Mouse (Mus musculus): ENCODE data around the gene Opa3. TPM values are rescaled to one million over a fixed set of nuclear protein-coding genes. Genes with fewer than 3 reads are reported as not detected.

The Opa3 gene
- polyA plus RNA-seq, 1 experiment from 2014 or later, result 32.5 TPM

GRCm38 (mm10) chr7:19301461-19302263 lies 73.5 kb downstream of the Opa3 start:
- peak overlapping the region; percentile 46 for H3K4me2 ChIP-seq (replicated peaks)
- peaks cover 55% of the 10 kb centered on the region for H3K27me3 ChIP-seq
- H3K36me3 ChIP-seq, result no peaks in the 10 kb centered on the region
- 0 out of 2 replicates have a peak overlapping the region, but pooled peaks have one; percentile 15 for H3K9ac ChIP-seq
- no peak for ATAC-seq (ENCODE audit: insufficient number of reproducible peaks, low FRiP score, low TSS enrichment, low read depth)
- H3K27ac ChIP-seq (replicated peaks), result no peak overlapping the region
- peaks cover 30% of the 10 kb centered on the region for H3K4me1 ChIP-seq
- H3K9me3 ChIP-seq (replicated peaks), result no peaks in the 10 kb centered on the region
- peak overlapping the region; percentile 53 for H3K4me3 ChIP-seq (replicated peaks)
- 11% methylated on average over 16 of the region's 16 CpGs for WGBS

GRCm38 (mm10) chr7:19302264-19303045 lies 74.3 kb downstream of the Opa3 start:
- ATAC-seq (ENCODE audit: insufficient number of reproducible peaks, low FRiP score, low TSS enrichment, low read depth), result no peak
- peaks cover 63% of the 10 kb centered on the region for H3K27me3 ChIP-seq
- 45% methylated on average over 13 of the region's 13 CpGs for WGBS
- no peak overlapping the region for H3K4me2 ChIP-seq (replicated peaks)
- H3K4me1 ChIP-seq, result peaks cover 31% of the 10 kb centered on the region
- peak overlapping the region; percentile 53; the same call in 1 of the 2 replicates for H3K4me3 ChIP-seq (replicated peaks)
- H3K36me3 ChIP-seq, result no peaks in the 10 kb centered on the region
- no peak overlapping the region for H3K27ac ChIP-seq (replicated peaks)
- H3K9ac ChIP-seq, result no peak overlapping the region
- H3K9me3 ChIP-seq (replicated peaks), result no peaks in the 10 kb centered on the region

GRCm38 (mm10) chr7:19303046-19303305 lies 74.8 kb downstream of the Opa3 start:
- Histone ChIP-seq H3K4me1 (peaks cover 36% of the 10 kb centered on the region), H3K9me3 (replicated peaks) (no peaks in the 10 kb centered on the region), H3K9ac (no peak overlapping the region), H3K4me3 (replicated peaks) (no peak overlapping the region), H3K27me3 (peaks cover 63% of the 10 kb centered on the region), H3K4me2 (replicated peaks) (no peak overlapping the region), H3K27ac (replicated peaks) (no peak overlapping the region), H3K36me3 (no peaks in the 10 kb centered on the region)
- ATAC-seq (ENCODE audit: insufficient number of reproducible peaks, low FRiP score, low TSS enrichment, low read depth), result no peak
- 76% methylated on average over 12 of the region's 12 CpGs for WGBS

- ATAC-seq (ENCODE audit: insufficient number of reproducible peaks, low FRiP score, low TSS enrichment, low read depth), result no peak
- no peaks in the 10 kb centered on the region for H3K36me3 ChIP-seq
Observed at GRCm38 (mm10) chr7:19303770-19304169, 75.6 kb downstream of the Opa3 start.

GRCm38 (mm10) chr7:19304501-19305412 lies 76.6 kb downstream of the Opa3 start:
- WGBS, result 3% methylated on average over 48 of the region's 48 CpGs
- no peak for ATAC-seq (ENCODE audit: insufficient number of reproducible peaks, low FRiP score, low TSS enrichment, low read depth)
- no peak overlapping the region for H3K27ac ChIP-seq (replicated peaks)
- H3K9ac ChIP-seq, result no peak overlapping the region; the same call in 1 of the 2 replicates
- H3K36me3 ChIP-seq, result no peaks in the 10 kb centered on the region
- peak overlapping the region; percentile 32 for H3K4me3 ChIP-seq (replicated peaks)
- peaks cover 63% of the 10 kb centered on the region for H3K27me3 ChIP-seq
- no peaks in the 10 kb centered on the region for H3K9me3 ChIP-seq (replicated peaks)
- H3K4me1 ChIP-seq, result peaks cover 45% of the 10 kb centered on the region
- peak overlapping the region; percentile 52 for H3K4me2 ChIP-seq (replicated peaks)

More at GRCm38 (mm10) chr7:19303770-19304169, 75.6 kb downstream of the Opa3 start:
- no peaks in the 10 kb centered on the region for H3K9me3 ChIP-seq (replicated peaks)
- H3K9ac ChIP-seq, result 0 out of 2 replicates have a peak overlapping the region, but pooled peaks have one; percentile 4
- H3K4me1 ChIP-seq, result peaks cover 38% of the 10 kb centered on the region
- under 1% methylated on average over 16 of the region's 16 CpGs for WGBS
- no peak overlapping the region for H3K27ac ChIP-seq (replicated peaks)
- peak overlapping the region; percentile 32 for H3K4me3 ChIP-seq (replicated peaks)
- peaks cover 63% of the 10 kb centered on the region for H3K27me3 ChIP-seq
- H3K4me2 ChIP-seq (replicated peaks), result peak overlapping the region; percentile 40

GRCm38 (mm10) chr7:19305413-19305735 lies 77.2 kb downstream of the Opa3 start:
- H3K9me3 ChIP-seq (replicated peaks), result no peaks in the 10 kb centered on the region
- peaks cover 47% of the 10 kb centered on the region for H3K4me1 ChIP-seq
- ATAC-seq (ENCODE audit: insufficient number of reproducible peaks, low FRiP score, low TSS enrichment, low read depth), result no peak
- H3K9ac ChIP-seq, result no peak overlapping the region
- peak overlapping the region; percentile 32; the same call in 1 of the 2 replicates for H3K4me3 ChIP-seq (replicated peaks)
- H3K27me3 ChIP-seq, result peaks cover 63% of the 10 kb centered on the region
- WGBS, result 10% methylated on average over 6 of the region's 6 CpGs
- H3K27ac ChIP-seq (replicated peaks), result no peak overlapping the region
- H3K4me2 ChIP-seq (replicated peaks), result 0 out of 2 replicates have a peak overlapping the region, but pooled peaks have one; percentile 52
- H3K36me3 ChIP-seq, result no peaks in the 10 kb centered on the region

MicroRNA genes within 50 kb of the gene (microRNA counts, 519-probe panel; counts per million panel counts)
- 1,575 counts per million, percentile 15 among the panel's probes with 10 or more counts for microRNA mmu-miR-330

Small RNAs within 50 kb of the gene (microRNA-seq; reads per million reads assigned to microRNA genes)
- 206 reads per million, percentile 63 among the genes with 10 or more reads in this experiment for gene Mir330 (ENCODE audit: borderline number of aligned reads)

Other genes starting within 250 kb of the Opa3 start
- gene Nanos2, start 240.9 kb upstream of the Opa3 start, polyA plus RNA-seq (2015; fragmentation: Nextera tagmentation; extraction: Ambion mirVana), result not detected in 2 replicates
- gene Mypop, start 237.1 kb upstream of the Opa3 start, polyA plus RNA-seq (2015; fragmentation: Nextera tagmentation; extraction: Ambion mirVana), result 5.9 and 6.3 TPM in 2 replicates
- 31.1 and 32.2 TPM in 2 replicates for gene Irf2bp1, start 224.3 kb upstream of the Opa3 start, polyA plus RNA-seq (2015; fragmentation: Nextera tagmentation; extraction: Ambion mirVana)
- 0.58 and 1.3 TPM in 2 replicates for gene Foxa3, start 204.8 kb upstream of the Opa3 start, polyA plus RNA-seq (2015; fragmentation: Nextera tagmentation; extraction: Ambion mirVana)
- gene Sympk, start 204.0 kb upstream of the Opa3 start, polyA plus RNA-seq (2015; fragmentation: Nextera tagmentation; extraction: Ambion mirVana), result 35.3 and 36.8 TPM in 2 replicates
- not detected in 2 replicates for gene Rsph6a, start 173.6 kb upstream of the Opa3 start, polyA plus RNA-seq (2015; fragmentation: Nextera tagmentation; extraction: Ambion mirVana)
- gene Dmwd, start 152.1 kb upstream of the Opa3 start, polyA plus RNA-seq (2015; fragmentation: Nextera tagmentation; extraction: Ambion mirVana), result 18.7 and 20.1 TPM in 2 replicates
- 42.4 and 60.4 TPM in 2 replicates for gene Dmpk, start 144.5 kb upstream of the Opa3 start, polyA plus RNA-seq (2015; fragmentation: Nextera tagmentation; extraction: Ambion mirVana)
- 12.7 and 14.7 TPM in 2 replicates for gene Six5, start 133.7 kb upstream of the Opa3 start, polyA plus RNA-seq (2015; fragmentation: Nextera tagmentation; extraction: Ambion mirVana)
- 1.9 and 2.3 TPM in 2 replicates for gene Gm4969, start 110.0 kb upstream of the Opa3 start, polyA plus RNA-seq (2015; fragmentation: Nextera tagmentation; extraction: Ambion mirVana)
- gene Fbxo46, start 108.5 kb upstream of the Opa3 start, polyA plus RNA-seq (2015; fragmentation: Nextera tagmentation; extraction: Ambion mirVana), result 14.7 and 16.3 TPM in 2 replicates
- gene Qpctl, start 79.0 kb upstream of the Opa3 start, polyA plus RNA-seq (2015; fragmentation: Nextera tagmentation; extraction: Ambion mirVana), result 13.9 and 15.1 TPM in 2 replicates
- 139 and 140 TPM in 2 replicates for gene Snrpd2, start 78.6 kb upstream of the Opa3 start, polyA plus RNA-seq (2015; fragmentation: Nextera tagmentation; extraction: Ambion mirVana)
- 0.68 and 1.1 TPM in 2 replicates for gene Gipr, start 62.2 kb upstream of the Opa3 start, polyA plus RNA-seq (2015; fragmentation: Nextera tagmentation; extraction: Ambion mirVana)
- gene Eml2, start 51.9 kb upstream of the Opa3 start, polyA plus RNA-seq (2015; fragmentation: Nextera tagmentation; extraction: Ambion mirVana), result 10.4 and 12.8 TPM in 2 replicates
- 1.7 and 1.9 TPM in 2 replicates for gene Gpr4, start 15.8 kb upstream of the Opa3 start, polyA plus RNA-seq (2015; fragmentation: Nextera tagmentation; extraction: Ambion mirVana)
- 85.2 TPM in 2 replicates for gene Vasp, start 43.5 kb downstream of the Opa3 start, polyA plus RNA-seq (2015; fragmentation: Nextera tagmentation; extraction: Ambion mirVana)
- 0.14 and 0.41 TPM in 2 replicates for gene Ppm1n, start 51.7 kb downstream of the Opa3 start, polyA plus RNA-seq (2015; fragmentation: Nextera tagmentation; extraction: Ambion mirVana)
- gene Rtn2, start 54.3 kb downstream of the Opa3 start, polyA plus RNA-seq (2015; fragmentation: Nextera tagmentation; extraction: Ambion mirVana), result 39.2 and 41.9 TPM in 2 replicates
- gene Fosb, start 81.7 kb downstream of the Opa3 start, polyA plus RNA-seq (2015; fragmentation: Nextera tagmentation; extraction: Ambion mirVana), result 0.21 and 0.69 TPM in 2 replicates
- gene Ercc1, start 116.4 kb downstream of the Opa3 start, polyA plus RNA-seq (2015; fragmentation: Nextera tagmentation; extraction: Ambion mirVana), result 83.0 and 85.5 TPM in 2 replicates
- 30.4 and 32.0 TPM in 2 replicates for gene Cd3eap, start 131.1 kb downstream of the Opa3 start, polyA plus RNA-seq (2015; fragmentation: Nextera tagmentation; extraction: Ambion mirVana)
- gene Ppp1r13l, start 131.4 kb downstream of the Opa3 start, polyA plus RNA-seq (2015; fragmentation: Nextera tagmentation; extraction: Ambion mirVana), result 17.2 and 22.7 TPM in 2 replicates
- 16.9 and 18.3 TPM in 2 replicates for gene Ercc2, start 153.7 kb downstream of the Opa3 start, polyA plus RNA-seq (2015; fragmentation: Nextera tagmentation; extraction: Ambion mirVana)
- gene Klc3, start 175.8 kb downstream of the Opa3 start, polyA plus RNA-seq (2015; fragmentation: Nextera tagmentation; extraction: Ambion mirVana), result 41.8 and 43.1 TPM in 2 replicates
- gene Ckm, start 176.4 kb downstream of the Opa3 start, polyA plus RNA-seq (2015; fragmentation: Nextera tagmentation; extraction: Ambion mirVana), result 118 and 167 TPM in 2 replicates
- 11.8 and 14.4 TPM in 2 replicates for gene Mark4, start 230.5 kb downstream of the Opa3 start, polyA plus RNA-seq (2015; fragmentation: Nextera tagmentation; extraction: Ambion mirVana)
- 1.2 and 1.4 TPM in 2 replicates for gene Exoc3l2, start 235.0 kb downstream of the Opa3 start, polyA plus RNA-seq (2015; fragmentation: Nextera tagmentation; extraction: Ambion mirVana)